Mouse (Mus musculus) intestine, postnatal 0 days (tissue): Measurements from ENCODE around the gene Pafah2. TPM values are rescaled to one million over a fixed set of nuclear protein-coding genes. Genes with fewer than 3 reads are reported as not detected.

ENCODE experiments used
- ATAC-seq: fragments of 200-750 bp; cut with Nextera tagmentation; 2 replicates; pipeline ENCODE4 v1.8.0; 2017; ENCODE audit warnings: mild to moderate bottlenecking, moderate TSS enrichment, moderate library complexity
- H3K27ac ChIP-seq: fragments of 300-500 bp; sonication (generic); 2 replicates; pipeline ENCODE4 v1.5.1; 2014; ENCODE audit warnings: mild to moderate bottlenecking, low read depth, low read length, moderate library complexity
- H3K27me3 ChIP-seq: fragments of 300-500 bp; sonication (generic); replicated peaks from 2 replicates; pipeline ENCODE4 v1.6.1; 2014; ENCODE audit warnings: low read length, mixed read lengths; ENCODE audit not compliant: control insufficient read depth, insufficient read depth
- H3K36me3 ChIP-seq: fragments of 300-500 bp; sonication (generic); 2 replicates; pipeline ENCODE4 v1.6.1; 2014; ENCODE audit warnings: mild to moderate bottlenecking, moderate library complexity; ENCODE audit not compliant: control insufficient read depth, insufficient read depth
- H3K4me1 ChIP-seq: fragments of 300-500 bp; sonication (generic); replicated peaks from 2 replicates; pipeline ENCODE4 v1.6.1; 2014; ENCODE audit warnings: antibody characterized with exemption, low read length, mixed read lengths; ENCODE audit not compliant: control insufficient read depth, insufficient read depth
- H3K4me2 ChIP-seq: fragments of 300-500 bp; sonication (generic); replicated peaks from 2 replicates; pipeline ENCODE4 v1.6.1; 2014; ENCODE audit warnings: low read depth, mild to moderate bottlenecking, moderate library complexity
- H3K4me3 ChIP-seq: fragments of 300-500 bp; sonication (generic); 2 replicates; pipeline ENCODE4 v1.5.1; 2014; ENCODE audit warnings: low read depth, low read length
- H3K9ac ChIP-seq: fragments of 300-500 bp; sonication (generic); 2 replicates; pipeline ENCODE4 v1.6.1; 2014; ENCODE audit warnings: mild to moderate bottlenecking, low read depth, low read length
- H3K9me3 ChIP-seq: fragments of 300-500 bp; sonication (generic); 2 replicates; pipeline ENCODE4 v1.6.1; 2016; ENCODE audit warnings: mixed run types; ENCODE audit not compliant: control insufficient read depth
- CTCF ChIP-seq: sonication (generic); IDR thresholded peaks from 2 replicates; pipeline ENCODE4 v1.5.1; 2016; ENCODE audit warnings: low read depth, mild to moderate bottlenecking, control low read depth, antibody characterized with exemption, moderate library complexity
- WGBS: fragments of 180-500 bp; shearing (Covaris S2); extraction: QIAGEN DNeasy Blood & Tissue Kit; methylation state at CpG from one replicate; pipeline ENCODE4 v1.1.7; 2014; 5-methylcytosine and 5-hydroxymethylcytosine counted together
- polyA plus RNA-seq: library from polyadenylated mRNA; unstranded; fragments of >200 nt; fragmentation: Nextera tagmentation; extraction: Ambion mirVana; gene quantifications from 2 replicates; pipeline ENCODE4 v1.2.1, GENCODE M21; 2015

Gene Pafah2
- polyA plus RNA-seq, 1 experiment from 2014 or later: 39.8 TPM

- 56% methylated on average over 12 of the region's 12 CpGs for WGBS
- no peak overlapping the region for H3K27ac ChIP-seq
- H3K9ac ChIP-seq: no peak overlapping the region
- no peaks in the 10 kb centered on the region for H3K27me3 ChIP-seq
- H3K4me2 ChIP-seq: no peak overlapping the region
- no peaks in the 10 kb centered on the region for H3K9me3 ChIP-seq
- H3K4me1 ChIP-seq: no peaks in the 10 kb centered on the region
- ATAC-seq: no peak
- no peak overlapping the region for H3K4me3 ChIP-seq
- no peak for TF ChIP-seq CTCF
- no peaks in the 10 kb centered on the region for H3K36me3 ChIP-seq
These were observed 69.7 kb downstream of the Pafah2 start for GRCm38 (mm10) chr4:134465789-134466188.

GRCm38 (mm10) chr4:134466381-134467262, 70.5 kb downstream of the Pafah2 start:
- WGBS: 69% methylated on average over 11 of the region's 11 CpGs
- no peak for ATAC-seq
- peak overlapping the region; percentile 99; the same call in 1 of the 2 replicates for H3K4me2 ChIP-seq
- H3K27me3 ChIP-seq: no peaks in the 10 kb centered on the region
- no peak overlapping the region for H3K4me3 ChIP-seq
- H3K9ac ChIP-seq: no peak overlapping the region
- H3K4me1 ChIP-seq: no peaks in the 10 kb centered on the region
- H3K36me3 ChIP-seq: 0 out of 2 replicates have a peak, but pooled peaks cover 5% of the 10 kb centered on the region
- H3K27ac ChIP-seq: no peak overlapping the region
- TF ChIP-seq CTCF: no peak
- no peaks in the 10 kb centered on the region for H3K9me3 ChIP-seq

- Histone ChIP-seq H3K9ac (peak overlapping the region; percentile 77), H3K27me3 (no peaks in the 10 kb centered on the region), H3K4me3 (peak overlapping the region; percentile 82), H3K4me2 (peak overlapping the region; percentile 99), H3K27ac (0 out of 2 replicates have a peak overlapping the region, but pooled peaks have one; percentile 71), H3K36me3 (0 out of 2 replicates have a peak, but pooled peaks cover 5% of the 10 kb centered on the region), H3K4me1 (no peaks in the 10 kb centered on the region), H3K9me3 (no peaks in the 10 kb centered on the region)
- WGBS: under 1% methylated on average over 31 of the region's 31 CpGs
- ATAC-seq: peak; percentile 19
- TF ChIP-seq CTCF: no peak
These were observed 71.5 kb downstream of the Pafah2 start for GRCm38 (mm10) chr4:134467435-134468214.

- peak; percentile 92 for ATAC-seq
- H3K4me2 ChIP-seq: peak within 1 kb of the TSS; percentile 99
- H3K4me3 ChIP-seq: peak within 1 kb of the TSS; percentile 82
- H3K27me3 ChIP-seq: no peaks in the 10 kb centered on the region
- H3K9ac ChIP-seq: peak within 1 kb of the TSS; percentile 77
- 0 out of 2 replicates have a peak, but pooled peaks cover 5% of the 10 kb centered on the region for H3K36me3 ChIP-seq
- H3K4me1 ChIP-seq: no peaks in the 10 kb centered on the region
- TF ChIP-seq CTCF: no peak
- WGBS: under 1% methylated on average over 31 of the region's 31 CpGs
- H3K9me3 ChIP-seq: no peaks in the 10 kb centered on the region
- H3K27ac ChIP-seq: peak within 1 kb of the TSS; percentile 71
These were observed 72.1 kb downstream of the Pafah2 start, which contains the start of gene Stmn1 for GRCm38 (mm10) chr4:134468215-134468575. TSS of gene Stmn1 (plus strand) at chr4:134468320.

GRCm38 (mm10) chr4:134468578-134469266, 72.6 kb downstream of the Pafah2 start:
- H3K9me3 ChIP-seq: no peaks in the 10 kb centered on the region
- peak overlapping the region; percentile 99 for H3K4me2 ChIP-seq
- WGBS: under 1% methylated on average over 67 of the region's 68 CpGs
- no peak for TF ChIP-seq CTCF
- 0 out of 2 replicates have a peak, but pooled peaks cover 5% of the 10 kb centered on the region for H3K36me3 ChIP-seq
- no peaks in the 10 kb centered on the region for H3K4me1 ChIP-seq
- H3K4me3 ChIP-seq: peak overlapping the region; percentile 82
- peak overlapping the region; percentile 71 for H3K27ac ChIP-seq
- H3K9ac ChIP-seq: peak overlapping the region; percentile 77
- H3K27me3 ChIP-seq: no peaks in the 10 kb centered on the region
- ATAC-seq: peak; percentile 86
